Mouse (Mus musculus) bone marrow, adult 2 months (tissue): ENCODE results near the gene Cwc22.

Experiments used
- CTCF ChIP-seq: fragments of 200-500 bp; IDR thresholded peaks from 2 replicates; pipeline ENCODE4 v1.5.1; 2011; ENCODE audit warnings: low read length, control low read depth; ENCODE audit not compliant: control insufficient read depth, insufficient read depth
- POLR2A ChIP-seq: fragments of 200-500 bp; IDR thresholded peaks from 2 replicates; pipeline ENCODE4 v1.6.1; 2011; ENCODE audit warnings: low read depth, mild to moderate bottlenecking, control low read depth, low read length, borderline replicate concordance; ENCODE audit not compliant: control insufficient read depth

GRCm38 (mm10) chr2:77835781-77836180, 110.4 kb downstream of the Cwc22 start:
- TF ChIP-seq CTCF (no peak), POLR2A (no peak)
